Mouse (Mus musculus): Measurements from ENCODE around the gene Rdh7. TPM values are rescaled to one million over a fixed set of nuclear protein-coding genes. Genes with fewer than 3 reads are reported as not detected.
"Not testable (repeated sequence)": the region's sequence is repeated elsewhere in the genome, so short reads cannot be mapped to it uniquely, and the experiment has no call there.

Gene Rdh7
- not detected in 2 replicates for polyA plus RNA-seq (2016; fragmentation: Nextera tagmentation; extraction: Ambion mirVana)

DNA sequence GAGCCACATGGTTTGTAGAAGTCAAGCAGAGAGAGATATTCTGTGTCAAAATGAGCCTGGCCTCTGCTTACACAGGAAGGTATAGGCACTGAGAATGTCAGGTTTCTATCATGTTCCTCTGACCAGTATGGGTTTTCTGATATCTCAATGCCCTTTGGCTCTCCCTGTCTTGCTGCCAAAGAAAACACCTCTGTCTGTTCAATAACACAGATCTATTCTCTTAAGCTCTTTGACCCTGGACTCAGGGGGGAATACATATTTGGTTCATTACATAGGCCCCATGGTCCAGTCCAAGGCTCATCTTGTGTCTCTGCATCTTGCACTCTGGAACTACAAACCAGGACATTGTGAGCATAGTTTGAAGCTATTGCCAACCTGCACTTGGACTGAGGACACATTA lies at the start of gene Rdh7:
Gene Rdh7 (minus strand): TSS at position 213 of the 400 bp plus-strand sequence.
- Histone ChIP-seq H3K9me3 (no peaks in the 10 kb centered on the region), H3K36me3 (no peaks in the 10 kb centered on the region), H3K27me3 (ENCODE audit: insufficient read depth, poor library complexity, severe bottlenecking) (no peaks in the 10 kb centered on the region), H3K4me3 (no peak within 1 kb of the TSS), H3K4me1 (peaks cover 9% of the 10 kb centered on the region; the same call in 1 of the 2 replicates), H3K27ac (no peak within 1 kb of the TSS)
- no peak for DNase-seq (ENCODE audit: low spot score)

DNA sequence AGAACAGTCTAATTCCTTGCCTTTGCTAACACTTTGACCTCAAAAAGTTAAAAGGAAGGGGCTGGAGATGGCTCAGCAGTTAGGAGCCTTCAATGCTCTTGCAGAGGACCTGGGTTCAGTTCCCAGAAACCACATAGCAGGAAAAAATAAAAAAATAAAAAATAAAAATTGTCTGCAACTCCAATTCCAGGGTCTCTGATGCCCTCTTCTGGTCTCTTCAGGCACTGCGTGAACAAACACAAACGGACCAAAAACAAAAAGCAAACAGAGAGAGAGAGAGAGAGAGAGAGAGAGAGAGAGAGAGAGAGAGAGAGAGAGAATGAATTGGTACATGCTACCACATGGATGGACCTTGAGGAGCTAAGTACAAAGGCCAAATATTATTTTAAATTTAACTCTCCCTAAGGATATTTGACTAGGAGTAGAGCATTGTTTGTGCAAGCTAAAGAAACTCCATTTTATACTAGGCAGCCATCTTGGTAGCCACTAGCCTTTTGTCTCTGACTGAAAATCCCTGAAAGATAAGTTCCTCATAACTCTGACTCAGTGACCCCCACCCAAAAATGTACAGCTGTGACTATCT lies 48.9 kb upstream of the Rdh7 start:
- Histone ChIP-seq H3K27ac (no peak overlapping the region), H3K36me3 (no peaks in the 10 kb centered on the region), H3K4me1 (no peaks in the 10 kb centered on the region), H3K27me3 (ENCODE audit: insufficient read depth, poor library complexity, severe bottlenecking) (no peaks in the 10 kb centered on the region), H3K4me3 (no peak overlapping the region), H3K9me3 (no peaks in the 10 kb centered on the region)
- 3% methylated on average over 2 of the region's 2 CpGs for whole genome bisulfite sequencing
- peak; percentile 72 for DNase-seq (ENCODE audit: low spot score)

DNA sequence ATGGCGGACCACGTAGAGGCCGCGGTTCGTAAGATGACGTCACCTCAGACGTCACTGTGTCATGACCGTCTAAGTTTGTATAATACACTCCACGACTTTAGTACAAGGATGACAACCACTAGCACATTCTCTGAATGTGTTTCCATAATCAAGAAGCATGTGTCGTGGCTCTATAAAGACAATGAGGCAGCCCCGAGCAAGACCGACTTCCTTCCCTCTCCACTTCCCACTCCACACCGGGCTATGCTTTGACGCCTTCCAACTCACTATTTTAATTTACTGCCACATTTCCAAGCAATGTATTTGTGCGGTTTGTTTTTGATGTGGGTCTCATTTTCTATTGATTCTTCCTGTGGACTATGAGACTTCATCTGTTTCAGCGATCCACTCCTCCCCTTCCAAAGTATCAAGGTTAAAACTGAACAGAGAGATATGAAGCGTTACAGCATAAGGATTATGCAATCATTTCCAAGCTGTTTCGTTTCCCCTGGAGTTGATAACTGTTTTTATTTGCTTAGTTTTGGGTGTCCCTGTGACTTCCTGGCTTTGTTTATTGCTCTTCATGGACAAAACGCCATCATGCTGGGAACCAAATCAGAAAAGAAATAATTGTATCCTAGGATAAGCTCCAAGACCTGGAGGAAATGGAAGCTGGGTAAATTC lies 48.3 kb upstream of the Rdh7 start:
- no peaks in the 10 kb centered on the region for H3K36me3 ChIP-seq
- 83% methylated on average over 19 of the region's 19 CpGs for WGBS
- H3K4me1 ChIP-seq, result no peaks in the 10 kb centered on the region
- no peaks in the 10 kb centered on the region for H3K9me3 ChIP-seq
- no peak overlapping the region for H3K27ac ChIP-seq
- DNase-seq (ENCODE audit: low spot score), result peak; percentile 38
- H3K27me3 ChIP-seq (ENCODE audit: insufficient read depth, poor library complexity, severe bottlenecking), result no peaks in the 10 kb centered on the region
- H3K4me3 ChIP-seq, result no peak overlapping the region

DNA sequence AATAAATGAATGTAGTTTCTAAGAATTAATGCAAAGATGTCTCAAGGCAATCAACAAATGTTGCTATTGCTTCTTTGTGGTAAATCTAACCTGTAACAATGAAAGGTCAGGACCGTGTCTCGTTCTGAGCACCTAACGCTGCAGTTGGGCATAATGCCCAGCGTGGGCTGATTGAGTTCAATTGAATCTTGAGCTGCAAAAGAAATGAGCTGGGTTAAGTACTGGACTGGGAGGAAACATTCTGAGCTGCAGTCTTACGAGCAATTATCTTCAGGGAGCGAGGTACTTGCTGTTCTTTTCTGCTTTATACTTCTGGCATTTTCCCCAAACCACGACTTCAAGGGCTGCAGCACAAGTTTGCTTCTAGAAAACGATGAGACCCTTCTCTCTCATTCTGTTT lies 47.7 kb upstream of the Rdh7 start:
- Histone ChIP-seq H3K9me3 (no peaks in the 10 kb centered on the region), H3K36me3 (no peaks in the 10 kb centered on the region)
- 91% methylated on average over 8 of the region's 8 CpGs for WGBS

DNA sequence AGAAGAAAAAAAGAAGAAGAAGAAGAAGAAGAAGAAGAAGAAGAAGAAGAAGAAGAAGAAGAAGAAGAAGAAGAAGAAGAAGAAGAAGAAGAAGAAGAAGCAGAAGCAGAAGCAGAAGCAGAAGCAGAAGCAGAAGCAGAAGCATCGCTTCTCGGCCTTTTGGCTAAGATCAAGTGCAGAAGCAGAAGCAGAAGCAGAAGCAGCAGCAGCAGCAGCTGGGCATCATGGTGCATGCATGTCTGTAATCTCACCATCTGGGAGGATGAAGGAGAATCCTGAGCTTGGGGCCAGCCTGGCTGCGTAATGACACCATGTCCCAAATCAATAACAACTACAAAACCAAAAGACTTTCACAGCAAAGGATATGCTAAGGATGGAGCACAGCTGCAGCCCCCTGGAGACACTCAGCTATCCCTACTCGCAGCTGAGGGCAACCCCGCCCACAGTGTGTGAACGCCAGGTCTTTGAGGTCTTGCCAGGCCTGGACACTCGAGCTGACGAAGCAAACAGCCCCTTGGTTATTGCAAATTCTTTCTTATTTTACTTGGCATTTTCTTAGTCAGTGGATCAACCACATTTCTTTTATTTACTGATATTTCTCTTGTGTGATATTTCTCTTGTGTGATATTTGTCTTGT lies 43.8 kb upstream of the Rdh7 start:
- Histone ChIP-seq H3K9me3 (no peaks in the 10 kb centered on the region), H3K36me3 (no peaks in the 10 kb centered on the region), H3K27ac (no peak overlapping the region), H3K4me3 (no peak overlapping the region), H3K4me1 (no peaks in the 10 kb centered on the region), H3K27me3 (ENCODE audit: insufficient read depth, poor library complexity, severe bottlenecking) (no peaks in the 10 kb centered on the region)
- 67% methylated on average over 8 of the region's 8 CpGs for WGBS
- peak; percentile 31 for DNase-seq (ENCODE audit: low spot score)

More for the DNA sequence above, 47.7 kb upstream of the Rdh7 start:
- no peak overlapping the region for H3K4me3 ChIP-seq
- no peaks in the 10 kb centered on the region for H3K4me1 ChIP-seq
- peak; percentile 5 for DNase-seq (ENCODE audit: low spot score)
- no peaks in the 10 kb centered on the region for H3K27me3 ChIP-seq (ENCODE audit: insufficient read depth, poor library complexity, severe bottlenecking)
- no peak overlapping the region for H3K27ac ChIP-seq

DNA sequence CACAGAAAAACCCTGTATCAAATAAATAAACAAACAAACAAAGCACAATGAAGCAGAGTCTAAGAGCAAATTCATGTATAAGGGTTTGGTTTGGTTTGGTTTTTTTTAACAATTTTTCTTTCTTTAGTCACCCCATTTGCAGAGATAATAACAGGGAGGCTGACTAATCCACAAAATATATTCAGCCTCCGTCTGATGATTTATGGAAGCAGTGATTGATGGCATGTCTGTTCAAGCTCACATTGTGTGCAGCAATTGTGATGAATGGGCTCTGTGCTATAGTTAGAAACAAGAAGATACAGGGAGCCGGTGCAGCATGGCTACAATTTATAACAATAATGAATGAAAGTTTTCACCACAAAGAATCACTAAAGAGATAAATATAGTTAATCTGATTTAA lies 39.1 kb upstream of the Rdh7 start:
- no peaks in the 10 kb centered on the region for H3K9me3 ChIP-seq
- no peak overlapping the region for H3K27ac ChIP-seq
- H3K4me3 ChIP-seq, result no peak overlapping the region
- WGBS, result 57% methylated on average over 2 of the region's 2 CpGs
- no peaks in the 10 kb centered on the region; the same call in 1 of the 2 replicates for H3K4me1 ChIP-seq
- no peaks in the 10 kb centered on the region for H3K27me3 ChIP-seq (ENCODE audit: insufficient read depth, poor library complexity, severe bottlenecking)
- DNase-seq (ENCODE audit: low spot score), result peak; percentile 14
- no peaks in the 10 kb centered on the region for H3K36me3 ChIP-seq

DNA sequence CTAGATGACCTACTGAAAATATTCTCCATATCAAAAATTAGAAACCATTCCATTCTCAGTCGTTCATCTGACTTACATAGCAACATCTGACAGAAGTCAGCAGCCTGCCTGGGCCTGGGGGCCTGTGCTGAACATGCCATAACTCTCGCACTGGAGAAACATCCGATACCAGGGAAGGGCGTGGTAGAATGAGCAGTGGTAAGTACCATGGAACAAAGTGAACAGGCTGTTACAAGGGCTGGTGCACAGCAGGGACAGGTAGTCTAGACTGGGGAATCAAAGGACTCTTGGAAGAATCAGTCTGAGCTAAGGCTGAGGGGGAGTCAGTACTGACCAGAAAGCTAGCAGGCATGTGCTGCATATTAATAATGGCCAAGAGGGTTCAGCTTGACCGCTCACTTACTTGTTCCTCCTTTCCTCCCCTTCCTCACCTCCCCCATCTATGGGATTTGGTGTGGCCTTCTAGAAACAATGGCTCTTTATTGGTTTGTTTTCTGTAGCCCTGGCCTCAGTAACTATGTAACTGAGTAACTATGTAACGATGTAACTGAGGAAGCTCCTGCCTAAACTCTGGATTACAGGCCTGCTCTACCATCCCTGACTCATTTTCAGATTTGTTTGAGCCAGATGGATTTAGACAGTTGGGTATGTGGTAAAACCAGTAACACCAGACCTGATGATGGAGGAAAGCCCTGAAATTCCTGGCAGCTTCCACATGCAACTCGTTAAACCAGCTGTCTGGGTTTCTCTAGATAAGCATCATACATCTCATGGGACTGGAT lies 36.2 kb upstream of the Rdh7 start:
- H3K27me3 ChIP-seq (ENCODE audit: insufficient read depth, poor library complexity, severe bottlenecking), result no peaks in the 10 kb centered on the region
- H3K27ac ChIP-seq, result no peak overlapping the region
- WGBS, result 72% methylated on average over 7 of the region's 7 CpGs
- peak; percentile 54 for DNase-seq (ENCODE audit: low spot score)
- no peaks in the 10 kb centered on the region for H3K9me3 ChIP-seq
- H3K4me3 ChIP-seq, result no peak overlapping the region
- no peaks in the 10 kb centered on the region for H3K36me3 ChIP-seq
- no peaks in the 10 kb centered on the region; the same call in 1 of the 2 replicates for H3K4me1 ChIP-seq

DNA sequence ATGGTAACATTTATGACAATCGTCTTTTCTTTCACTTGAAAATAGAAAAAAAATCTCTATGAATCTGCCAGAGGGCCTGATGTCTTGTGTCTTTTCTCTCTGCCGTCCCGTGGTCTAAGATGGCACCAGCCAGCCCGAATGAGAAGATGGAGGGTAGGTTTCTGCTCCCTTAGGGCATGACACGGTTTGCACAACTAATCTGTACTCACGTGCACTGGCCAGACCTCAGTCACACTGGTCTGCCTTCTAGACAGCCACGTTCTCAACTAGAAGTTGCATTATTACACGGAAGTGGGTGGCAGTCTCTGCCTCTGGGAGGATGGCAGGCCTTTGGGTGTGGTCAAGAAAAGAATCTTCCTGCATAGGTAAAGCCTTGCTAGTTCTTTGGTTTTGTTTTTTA lies 34.4 kb upstream of the Rdh7 start:
- H3K4me1 ChIP-seq, result no peaks in the 10 kb centered on the region; the same call in 1 of the 2 replicates
- no peaks in the 10 kb centered on the region for H3K36me3 ChIP-seq
- no peaks in the 10 kb centered on the region for H3K27me3 ChIP-seq (ENCODE audit: insufficient read depth, poor library complexity, severe bottlenecking)
- no peaks in the 10 kb centered on the region for H3K9me3 ChIP-seq
- no peak overlapping the region for H3K27ac ChIP-seq
- no peak overlapping the region for H3K4me3 ChIP-seq
- peak; percentile 47 for DNase-seq (ENCODE audit: low spot score)
- WGBS, result 84% methylated on average over 8 of the region's 8 CpGs

DNA sequence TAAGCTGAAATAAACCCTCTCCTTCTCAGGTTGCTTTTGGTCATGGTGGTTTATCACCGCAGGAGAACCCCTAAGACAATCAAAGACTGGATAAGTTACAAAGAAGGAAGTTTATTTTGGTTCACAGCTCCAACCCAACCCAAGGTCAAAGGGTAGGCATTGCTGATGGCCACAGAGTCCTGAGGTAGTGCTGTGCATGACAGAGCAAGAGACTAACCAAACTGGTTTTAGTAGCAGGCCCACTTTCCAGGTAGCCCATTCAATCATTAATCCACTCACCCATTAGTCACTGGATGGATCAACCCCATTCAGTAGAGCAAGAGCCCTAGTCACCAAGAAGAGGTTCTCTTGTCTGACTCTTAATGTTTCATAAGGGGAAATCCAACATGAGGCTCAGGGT lies 33.6 kb upstream of the Rdh7 start:
- H3K4me1 ChIP-seq, result no peaks in the 10 kb centered on the region; the same call in 1 of the 2 replicates
- peak; percentile 61 for DNase-seq (ENCODE audit: low spot score)
- H3K36me3 ChIP-seq, result no peaks in the 10 kb centered on the region
- H3K27ac ChIP-seq, result no peak overlapping the region
- WGBS, result 71% methylated on average over 1 of the region's 1 CpGs
- H3K27me3 ChIP-seq (ENCODE audit: insufficient read depth, poor library complexity, severe bottlenecking), result no peaks in the 10 kb centered on the region
- no peaks in the 10 kb centered on the region for H3K9me3 ChIP-seq
- no peak overlapping the region for H3K4me3 ChIP-seq

DNA sequence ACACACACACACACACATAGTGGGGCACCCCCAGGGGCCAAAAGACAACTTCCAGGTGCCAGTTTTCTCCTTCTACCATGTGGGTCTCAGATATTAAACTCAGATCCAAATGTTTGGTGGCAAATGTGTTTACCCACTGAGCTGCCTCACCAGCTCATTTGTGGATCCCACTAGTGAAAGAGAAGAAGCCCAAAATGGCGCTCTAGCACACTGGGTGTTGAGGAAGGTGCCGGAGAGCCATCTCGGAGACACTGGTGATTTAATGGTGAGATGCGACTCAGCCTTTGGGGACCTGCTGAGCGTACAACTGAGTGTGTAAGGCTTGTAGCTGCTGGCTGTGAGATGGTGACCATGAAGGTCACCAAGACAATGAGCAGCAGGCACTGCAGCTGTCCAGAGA lies 29.0 kb upstream of the Rdh7 start:
- Histone ChIP-seq H3K4me3 (no peak overlapping the region), H3K36me3 (no peaks in the 10 kb centered on the region), H3K27me3 (ENCODE audit: insufficient read depth, poor library complexity, severe bottlenecking) (no peaks in the 10 kb centered on the region), H3K9me3 (no peaks in the 10 kb centered on the region), H3K4me1 (no peaks in the 10 kb centered on the region), H3K27ac (no peak overlapping the region)
- DNase-seq (ENCODE audit: low spot score), result peak; percentile 72
- whole genome bisulfite sequencing, result 90% methylated on average over 5 of the region's 5 CpGs

DNA sequence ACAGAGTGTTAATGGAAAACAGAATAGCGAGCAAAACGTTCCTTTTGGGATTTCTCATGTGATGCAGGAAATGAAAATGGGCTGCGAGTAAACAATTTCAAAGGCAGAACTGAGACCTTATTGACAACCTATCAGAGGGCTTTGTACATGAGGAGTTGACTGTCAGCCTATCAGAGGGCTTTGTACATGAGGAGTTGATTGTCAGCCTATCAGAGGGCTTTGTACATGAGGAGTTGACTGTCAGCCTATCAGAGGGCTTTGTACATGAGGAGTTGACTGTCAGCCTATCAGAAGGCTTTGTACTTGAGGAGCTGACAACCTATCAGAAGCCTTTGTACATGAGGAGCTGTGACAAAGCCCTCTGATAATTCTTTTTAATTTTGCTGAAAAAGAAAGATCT lies 28.6 kb upstream of the Rdh7 start:
- not testable (repeated sequence) for H3K4me1 ChIP-seq; H3K27ac ChIP-seq; H3K9me3 ChIP-seq; H3K4me3 ChIP-seq; H3K36me3 ChIP-seq; H3K27me3 ChIP-seq (ENCODE audit: insufficient read depth, poor library complexity, severe bottlenecking); DNase-seq (ENCODE audit: low spot score)
- WGBS, result 78% methylated on average over 3 of the region's 3 CpGs

DNA sequence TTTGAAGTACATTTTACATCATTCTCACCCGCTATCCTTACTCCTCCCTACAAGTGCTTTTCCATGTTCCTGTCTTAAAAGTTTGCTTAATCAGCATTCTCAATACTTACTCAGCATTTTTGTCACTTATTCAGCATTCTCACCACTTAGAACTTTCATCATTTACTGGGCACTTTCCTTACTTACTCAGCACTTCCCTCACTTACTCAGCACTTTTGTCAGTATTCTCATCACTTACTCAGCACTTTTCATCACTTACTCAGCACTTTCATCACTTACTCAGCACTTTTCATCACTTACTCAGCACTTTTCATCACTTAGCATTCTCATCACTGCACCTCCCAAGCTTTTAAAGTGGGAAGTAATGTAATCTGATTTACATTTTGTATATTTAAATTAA lies 27.0 kb upstream of the Rdh7 start:
- DNase-seq (ENCODE audit: low spot score), result no peak
- 75% methylated on average over 1 of the region's 1 CpGs for WGBS

More for the DNA sequence above, 27.0 kb upstream of the Rdh7 start:
- Histone ChIP-seq H3K9me3 (no peaks in the 10 kb centered on the region), H3K4me3 (no peak overlapping the region), H3K4me1 (no peaks in the 10 kb centered on the region), H3K27me3 (ENCODE audit: insufficient read depth, poor library complexity, severe bottlenecking) (no peaks in the 10 kb centered on the region), H3K27ac (no peak overlapping the region), H3K36me3 (no peaks in the 10 kb centered on the region)

Data from heart, embryonic 10.5 days (tissue).